Mouse (Mus musculus): ENCODE data around the gene Rps27.
"Not testable (repeated sequence)": the region's sequence is repeated elsewhere in the genome, so short reads cannot be mapped to it uniquely, and the experiment has no call there.

Rps27 gene

GRCm38 (mm10) chr3:90213377-90213866 lies at the start of gene Rps27, which contains the start of gene Rab13:
Rps27 (minus strand) TSS chr3:90213651.
Rab13 (plus strand) TSS chr3:90213695.
- DNase-seq (ENCODE audit: extremely low read depth, low read depth): peak; percentile 98

- DNase-seq (ENCODE audit: extremely low read depth, low read depth): no peak
Observed at GRCm38 (mm10) chr3:90258521-90258920, 45.1 kb upstream of the Rps27 start.

GRCm38 (mm10) chr3:90256731-90257530 lies 43.5 kb upstream of the Rps27 start:
- DNase-seq (ENCODE audit: extremely low read depth, low read depth): no peak

- no peak for DNase-seq (ENCODE audit: extremely low read depth, low read depth)
Observed at GRCm38 (mm10) chr3:90255784-90256353, 42.4 kb upstream of the Rps27 start.

- DNase-seq (ENCODE audit: extremely low read depth, low read depth): no peak
Observed at GRCm38 (mm10) chr3:90255194-90255565, 41.7 kb upstream of the Rps27 start.

GRCm38 (mm10) chr3:90254419-90255193 lies 41.2 kb upstream of the Rps27 start:
- peak; percentile 56 for DNase-seq (ENCODE audit: extremely low read depth, low read depth)

GRCm38 (mm10) chr3:90253653-90254418 lies 40.4 kb upstream of the Rps27 start, which contains the start of gene Crtc2:
Crtc2 (plus strand) TSS chr3:90254163.
- peak; percentile 96 for DNase-seq (ENCODE audit: extremely low read depth, low read depth)

GRCm38 (mm10) chr3:90253174-90253573 lies 39.7 kb upstream of the Rps27 start:
- DNase-seq (ENCODE audit: extremely low read depth, low read depth): not testable (repeated sequence)

- DNase-seq (ENCODE audit: extremely low read depth, low read depth): not testable (repeated sequence)
Observed at GRCm38 (mm10) chr3:90252659-90253058, 39.2 kb upstream of the Rps27 start.

- not testable (repeated sequence) for DNase-seq (ENCODE audit: extremely low read depth, low read depth)
Observed at GRCm38 (mm10) chr3:90251731-90252226, 38.3 kb upstream of the Rps27 start.

GRCm38 (mm10) chr3:90250791-90251190 lies 37.3 kb upstream of the Rps27 start:
- DNase-seq (ENCODE audit: extremely low read depth, low read depth): no peak

- DNase-seq (ENCODE audit: extremely low read depth, low read depth): no peak
Observed at GRCm38 (mm10) chr3:90248746-90249100, 35.3 kb upstream of the Rps27 start.

GRCm38 (mm10) chr3:90247960-90248745 lies 34.7 kb upstream of the Rps27 start, which contains the start of gene Slc39a1:
Slc39a1 (plus strand) TSS chr3:90248172.
- DNase-seq (ENCODE audit: extremely low read depth, low read depth): peak; percentile 92

- DNase-seq (ENCODE audit: extremely low read depth, low read depth): no peak
Observed at GRCm38 (mm10) chr3:90247630-90247959, 34.1 kb upstream of the Rps27 start.

GRCm38 (mm10) chr3:90245406-90245805 lies 32.0 kb upstream of the Rps27 start:
- DNase-seq (ENCODE audit: extremely low read depth, low read depth): no peak

GRCm38 (mm10) chr3:90242984-90243775 lies 29.7 kb upstream of the Rps27 start, which contains the start of gene Creb3l4:
Creb3l4 (minus strand) TSS chr3:90243512.
- DNase-seq (ENCODE audit: extremely low read depth, low read depth): no peak

GRCm38 (mm10) chr3:90241669-90242358 lies 28.4 kb upstream of the Rps27 start:
- no peak for DNase-seq (ENCODE audit: extremely low read depth, low read depth)

GRCm38 (mm10) chr3:90241251-90241650 lies 27.8 kb upstream of the Rps27 start:
- no peak for DNase-seq (ENCODE audit: extremely low read depth, low read depth)

Measured in MEL-GATA-1-ER (cell line).